Mouse (Mus musculus) Patski (cell line): Measurements from ENCODE around the gene Tra2a. TPM values are rescaled to one million over a fixed set of nuclear protein-coding genes. Genes with fewer than 3 reads are reported as not detected.

Source experiments
- ATAC-seq: fragments of 100-300 bp; one replicate; pipeline ENCODE4 v1.8.0; 2021
- CTCF ChIA-PET: fragments of 350-600 bp; sonication (Branson Sonifier 250); formaldehyde crosslinking; loops from one replicate; lab custom pipeline; 2022; ENCODE audit warnings: inconsistent platforms; lab: Charles Lee
- POLR2A ChIA-PET: fragments of 350-600 bp; sonication (Branson Sonifier 250); formaldehyde crosslinking; loops from one replicate; lab custom pipeline; 2022; ENCODE audit warnings: antibody characterized with exemption, inconsistent platforms; lab: Charles Lee
- DNase-seq: peaks from one replicate; pipeline ENCODE4 v3.0.0-alpha.2; 2011; ENCODE audit warnings: low read depth, low spot score
- H3K27me3 ChIP-seq: fragments of 371-371 bp; one replicate; pipeline ENCODE4 v1.5.1; 2021
- CTCF ChIP-seq: fragments of 100-300 bp; IDR thresholded peaks from one replicate; pipeline ENCODE4 v1.5.1; 2021
- in situ Hi-C: fragments of 300-500 bp; cut with MboI; formaldehyde crosslinking; loops from 3 replicates; pipeline ENCODE4 v1.11.1; 2018; ENCODE audit warnings: low pct_unique_long_range_greater_than_20kb, mixed read lengths
- polyA plus RNA-seq: library from polyadenylated mRNA; unstranded; gene quantifications from one replicate; pipeline ENCODE4 v1.2.3, GENCODE M21; 2021

Gene Tra2a
- polyA plus RNA-seq, 1 experiment from 2014 or later = 104 TPM

- ChIA-PET POLR2A (no interaction called here), CTCF (interaction anchor here (0.7 to 1.1 kb wide), 2 partner anchors 9 to 184 kb away, joined by 3 to 4 read pairs; no protein-coding TSS in a partner anchor)
- no peaks in the 10 kb centered on the region for H3K27me3 ChIP-seq
- no peak for DNase-seq
- in situ Hi-C loops = no loop called here
- no peak for TF ChIP-seq CTCF
- no peak for ATAC-seq
Measured at GRCm38 (mm10) chr6:49241562-49241961, 22.3 kb downstream of the Tra2a start.

DNA sequence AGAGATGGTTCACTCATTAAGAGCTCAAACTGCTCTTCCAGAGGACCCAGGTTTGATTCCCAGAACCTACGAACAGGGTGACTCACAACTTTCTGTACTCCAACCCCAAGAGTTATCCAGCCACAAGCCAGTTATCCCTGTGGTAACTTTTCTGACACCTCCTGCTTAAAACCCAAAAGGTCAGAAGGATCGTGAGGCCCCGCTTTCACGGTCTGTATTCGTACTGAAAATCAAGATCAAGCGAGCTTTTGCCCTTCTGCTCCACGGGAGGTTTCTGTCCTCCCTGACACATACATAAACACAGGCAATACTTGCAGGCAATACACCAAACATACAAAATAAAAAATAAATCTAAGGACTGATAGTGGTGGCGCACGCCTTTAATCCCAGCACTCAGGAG, 27.5 kb downstream of the Tra2a start:
- peak; percentile 100 for ATAC-seq
- DNase-seq = peak; percentile 100
- no peaks in the 10 kb centered on the region for H3K27me3 ChIP-seq
- ChIA-PET POLR2A (no interaction called here), CTCF (no interaction called here)
- no peak for TF ChIP-seq CTCF
- in situ Hi-C loops = no loop called here

GRCm38 (mm10) chr6:49233356-49233755, 30.5 kb downstream of the Tra2a start:
- TF ChIP-seq CTCF = peak; percentile 61
- ChIA-PET CTCF (interaction anchor here (0.8 kb wide), 1 partner anchor 14 kb away, joined by 4 read pairs; no protein-coding TSS in a partner anchor), POLR2A (no interaction called here)
- DNase-seq = no peak
- no peak for ATAC-seq
- peaks cover 5% of the 10 kb centered on the region for H3K27me3 ChIP-seq
- in situ Hi-C loops = no loop called here

DNA sequence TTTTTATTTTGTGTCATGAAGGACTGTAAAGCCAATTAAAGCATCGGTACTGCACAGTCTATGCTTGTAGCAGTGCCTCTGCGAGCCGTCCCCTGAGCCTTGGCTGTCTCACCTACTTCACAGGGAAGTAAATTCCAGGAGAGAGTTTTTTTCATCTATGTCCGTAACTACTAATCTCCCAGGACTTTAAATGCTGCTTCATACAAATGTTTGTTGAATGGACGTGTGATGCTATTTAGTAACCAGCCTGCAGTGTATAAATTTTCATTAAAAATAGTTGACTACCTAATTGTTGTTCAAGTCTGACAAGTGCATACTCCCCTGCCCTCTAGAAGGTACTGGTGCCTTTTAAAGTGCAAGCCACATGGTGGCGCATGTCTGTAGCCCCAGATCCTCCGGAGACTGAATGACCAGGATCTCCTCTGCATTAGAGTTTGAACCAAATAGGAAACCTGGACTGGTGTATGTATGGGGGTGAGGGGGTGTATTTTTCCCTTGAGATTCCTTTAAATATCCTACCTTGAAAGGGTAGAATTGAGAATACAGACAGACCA, 35.6 kb downstream of the Tra2a start:
- ATAC-seq (no peak), DNase-seq (no peak)
- ChIA-PET CTCF (no interaction called here), POLR2A (no interaction called here)
- peak; percentile 78 for TF ChIP-seq CTCF
- peaks cover 52% of the 10 kb centered on the region for H3K27me3 ChIP-seq
- in situ Hi-C loops = loop anchor here (5.0 kb wide), 1 partner anchor 169 kb away; the partner anchor contains the start of gene Stk31

DNA sequence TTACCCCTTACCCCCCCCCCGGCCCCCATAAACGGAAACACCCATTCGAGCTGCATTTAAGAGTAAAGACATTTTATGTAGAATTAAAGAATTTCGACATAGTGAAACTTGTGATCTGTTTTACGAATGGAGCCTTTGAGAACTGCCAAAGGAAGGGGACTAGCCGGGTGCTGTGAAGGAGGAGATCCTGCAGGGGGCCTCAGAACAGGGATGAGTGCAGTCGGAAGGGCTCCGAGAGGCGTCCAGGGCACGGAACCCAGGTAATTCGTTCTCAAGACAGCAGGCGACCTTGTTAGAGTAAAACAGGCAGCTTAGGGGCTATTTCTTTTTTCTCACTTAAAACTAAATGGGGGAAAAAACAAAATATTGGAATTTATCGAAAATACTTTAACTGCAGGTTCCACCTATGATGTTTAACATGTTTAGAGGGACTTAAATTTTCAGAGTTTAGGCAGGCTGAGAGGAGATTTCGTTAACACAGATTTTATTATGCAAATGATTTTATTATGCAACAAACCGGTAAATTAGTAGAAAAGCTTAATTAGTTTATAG, 36.6 kb downstream of the Tra2a start:
- POLR2A ChIA-PET = interaction anchor here (0.9 kb wide), 1 partner anchor 9 kb away, joined by 5 read pairs; no protein-coding TSS in a partner anchor
- in situ Hi-C loops = loop anchor here (5.0 kb wide), 1 partner anchor 170 kb away; the partner anchor contains the start of gene Stk31
- DNase-seq (no peak), ATAC-seq (no peak)
- no peak for TF ChIP-seq CTCF
- CTCF ChIA-PET = interaction anchor here (0.7 kb wide), 1 partner anchor 10 kb away, joined by 3 read pairs; no protein-coding TSS in a partner anchor
- peaks cover 62% of the 10 kb centered on the region for H3K27me3 ChIP-seq

GRCm38 (mm10) chr6:49225728-49226123, 38.1 kb downstream of the Tra2a start:
- no peak for TF ChIP-seq CTCF
- ChIA-PET POLR2A (no interaction called here), CTCF (no interaction called here)
- no peak for ATAC-seq
- in situ Hi-C loops = loop anchor here (5.0 kb wide), 1 partner anchor 172 kb away; the partner anchor contains the start of gene Stk31
- DNase-seq = no peak
- peaks cover 77% of the 10 kb centered on the region for H3K27me3 ChIP-seq

DNA sequence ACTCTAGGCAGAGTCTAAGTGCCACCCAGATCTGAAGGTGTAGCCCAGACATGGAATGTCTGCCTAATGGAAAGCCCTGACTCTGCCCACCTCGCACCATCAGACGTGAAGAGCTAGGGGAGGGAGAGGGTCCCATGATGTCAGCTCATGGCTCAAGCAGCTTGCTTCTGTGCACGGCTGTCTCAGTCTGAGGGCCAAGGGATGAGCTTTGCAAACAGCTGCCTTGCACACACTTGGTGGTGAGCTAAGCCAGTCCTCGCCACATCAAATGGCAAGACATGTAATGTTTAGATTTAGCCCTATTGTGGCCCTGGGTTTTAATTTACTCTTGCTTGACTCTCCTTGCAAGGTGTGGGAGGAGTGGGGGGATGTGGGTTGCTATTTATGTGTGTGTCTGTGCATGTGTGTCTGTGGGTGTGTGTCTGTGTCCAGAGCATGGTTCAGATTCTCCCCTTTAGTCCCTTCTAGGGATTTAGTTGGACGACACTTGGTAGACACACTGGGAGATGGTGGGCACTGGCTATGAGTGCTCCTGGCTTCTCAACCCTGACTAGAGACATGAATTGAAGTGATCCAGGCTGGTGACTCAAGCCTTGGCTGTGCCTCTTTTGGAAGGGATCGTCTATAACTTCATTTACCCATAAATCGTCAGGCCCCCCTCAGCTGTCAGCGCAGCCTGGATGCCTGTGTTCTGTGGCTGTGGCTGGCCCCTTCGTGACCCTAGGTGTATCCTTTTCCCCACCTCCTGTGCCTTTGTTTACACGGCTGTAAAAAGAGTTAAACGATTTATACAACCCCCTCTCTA, 38.7 kb downstream of the Tra2a start:
- ChIA-PET POLR2A (no interaction called here), CTCF (no interaction called here)
- DNase-seq = no peak
- in situ Hi-C loops = loop anchor here (5.0 to 25.0 kb wide), 2 partner anchors 172 to 1962 kb away; partner anchors contain the start of gene Stk31
- no peak for TF ChIP-seq CTCF
- H3K27me3 ChIP-seq = peaks cover 83% of the 10 kb centered on the region
- ATAC-seq = no peak

DNA sequence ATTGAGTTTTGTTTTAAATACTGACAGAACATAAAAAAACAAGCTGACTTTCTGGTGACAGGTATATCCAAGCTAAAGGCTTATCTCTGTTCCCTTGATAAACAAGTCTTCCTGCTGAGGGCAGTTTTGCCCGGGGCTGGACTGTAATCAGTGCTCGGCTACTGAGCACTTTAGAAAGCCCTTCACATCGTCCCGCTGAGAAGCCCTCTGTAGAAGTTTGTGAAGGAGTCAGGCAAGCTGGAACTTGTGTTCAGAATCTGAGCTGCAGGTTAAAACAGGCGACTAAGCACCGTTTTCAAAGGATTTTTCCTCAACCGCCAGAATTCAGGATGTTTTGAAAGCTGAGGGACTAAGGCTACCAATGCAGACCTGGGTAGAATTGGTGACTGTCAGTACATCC, 41.9 kb downstream of the Tra2a start:
- POLR2A ChIA-PET = no interaction called here
- in situ Hi-C loops = loop anchor here (25.0 kb wide), 1 partner anchor 1965 kb away; no protein-coding TSS in a partner anchor
- peaks cover 94% of the 10 kb centered on the region for H3K27me3 ChIP-seq
- CTCF ChIA-PET = no interaction called here
- no peak for DNase-seq
- no peak for TF ChIP-seq CTCF
- ATAC-seq = no peak

- TF ChIP-seq CTCF = no peak
- CTCF ChIA-PET = interaction anchor here (0.7 to 1.5 kb wide), 2 partner anchors 10 to 143 kb away, joined by 3 to 4 read pairs; no protein-coding TSS in a partner anchor
- POLR2A ChIA-PET = no interaction called here
- ATAC-seq (no peak), DNase-seq (no peak)
- peaks cover 92% of the 10 kb centered on the region for H3K27me3 ChIP-seq
- in situ Hi-C loops = loop anchor here (25.0 kb wide), 1 partner anchor 1967 kb away; no protein-coding TSS in a partner anchor
Measured at GRCm38 (mm10) chr6:49219920-49220604, 43.8 kb downstream of the Tra2a start.
